Mouse (Mus musculus): ENCODE measurements around the gene Gprin1. TPM values are rescaled to one million over a fixed set of nuclear protein-coding genes. Genes with fewer than 3 reads are reported as not detected.

Gprin1 gene
- polyA plus RNA-seq, 1 experiment from 2014 or later, result 7.5 TPM

DNA sequence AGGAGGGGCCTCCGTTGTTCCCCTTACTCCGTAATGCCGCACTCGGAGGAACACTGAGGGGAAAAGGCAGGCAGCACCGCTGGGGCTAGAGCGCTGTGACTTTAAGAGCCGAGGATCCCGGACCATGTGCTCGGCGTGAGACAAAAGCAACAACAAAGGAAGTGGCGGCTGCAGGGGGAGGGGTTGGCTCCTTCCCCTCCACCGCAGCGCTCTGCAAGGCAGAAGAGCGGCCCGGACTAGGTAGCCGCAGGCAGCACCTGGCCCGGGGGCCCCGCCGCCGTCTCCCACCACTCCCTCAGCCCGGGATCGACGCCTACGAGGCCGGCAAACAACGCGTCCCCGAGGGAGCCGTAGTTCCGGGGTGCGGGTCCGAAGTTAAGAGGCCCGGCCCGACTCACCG, 62.6 kb downstream of the Gprin1 start:
- Histone ChIP-seq H3K27me3 (ENCODE audit: control insufficient read depth, insufficient read depth, low read length) (no peaks in the 10 kb centered on the region), H3K4me1 (replicated peaks; ENCODE audit: control insufficient read depth, insufficient read depth, low read length) (peaks cover 12% of the 10 kb centered on the region), H3K36me3 (ENCODE audit: control insufficient read depth, insufficient read depth, low read length) (peaks cover 14% of the 10 kb centered on the region), H3K27ac (ENCODE audit: low read depth, low read length) (peak overlapping the region; percentile 97), H3K9me3 (ENCODE audit: control insufficient read depth, low read length) (no peaks in the 10 kb centered on the region), H3K9ac (ENCODE audit: low read depth, low read length) (peak overlapping the region; percentile 99), H3K4me2 (replicated peaks; ENCODE audit: low read depth, low read length) (peak overlapping the region; percentile 89), H3K4me3 (ENCODE audit: low read depth, low read length) (peak overlapping the region; percentile 97)
- peak; percentile 87 for DNase-seq (ENCODE audit: low spot score)
- peak; percentile 70 for ATAC-seq (ENCODE audit: low FRiP score)
- under 1% methylated on average over 35 of the region's 35 CpGs for WGBS

Other genes with a start within 250 kb of the Gprin1 start
- gene Simc1, start 246.1 kb downstream of the Gprin1 start, polyA plus RNA-seq (2014; fragmentation: Nextera tagmentation; extraction: Ambion mirVana), result 19.7 TPM in 2 replicates
- gene 4833439L19Rik, start 184.4 kb downstream of the Gprin1 start, polyA plus RNA-seq (2014; fragmentation: Nextera tagmentation; extraction: Ambion mirVana), result 262 and 268 TPM in 2 replicates
- 28.4 and 39.1 TPM in 2 replicates for gene Arl10, start 174.9 kb downstream of the Gprin1 start, polyA plus RNA-seq (2014; fragmentation: Nextera tagmentation; extraction: Ambion mirVana)
- gene Nop16, start 159.8 kb downstream of the Gprin1 start, polyA plus RNA-seq (2014; fragmentation: Nextera tagmentation; extraction: Ambion mirVana), result 62.5 and 63.0 TPM in 2 replicates
- 166 and 167 TPM in 2 replicates for gene Higd2a, start 159.7 kb downstream of the Gprin1 start, polyA plus RNA-seq (2014; fragmentation: Nextera tagmentation; extraction: Ambion mirVana)
- gene Cltb, start 138.5 kb downstream of the Gprin1 start, polyA plus RNA-seq (2014; fragmentation: Nextera tagmentation; extraction: Ambion mirVana), result 32.3 and 36.8 TPM in 2 replicates
- 94.5 and 116 TPM in 2 replicates for gene Faf2, start 128.1 kb downstream of the Gprin1 start, polyA plus RNA-seq (2014; fragmentation: Nextera tagmentation; extraction: Ambion mirVana)
- gene Rnf44, start 56.0 kb downstream of the Gprin1 start, polyA plus RNA-seq (2014; fragmentation: Nextera tagmentation; extraction: Ambion mirVana), result 99.1 and 115 TPM in 2 replicates
- not detected in 2 replicates for gene Cdhr2, start 48.4 kb downstream of the Gprin1 start, polyA plus RNA-seq (2014; fragmentation: Nextera tagmentation; extraction: Ambion mirVana)
- gene Sncb, start 16.7 kb upstream of the Gprin1 start, polyA plus RNA-seq (2014; fragmentation: Nextera tagmentation; extraction: Ambion mirVana), result 2.3 and 2.5 TPM in 2 replicates
- gene Eif4e1b, start 34.1 kb upstream of the Gprin1 start, polyA plus RNA-seq (2014; fragmentation: Nextera tagmentation; extraction: Ambion mirVana), result not detected in 2 replicates
- 12.0 and 13.2 TPM in 2 replicates for gene Tspan17, start 39.5 kb upstream of the Gprin1 start, polyA plus RNA-seq (2014; fragmentation: Nextera tagmentation; extraction: Ambion mirVana)
- gene Unc5a, start 199.5 kb upstream of the Gprin1 start, polyA plus RNA-seq (2014; fragmentation: Nextera tagmentation; extraction: Ambion mirVana), result 2.7 and 2.9 TPM in 2 replicates